Mouse (Mus musculus): Measurements from ENCODE around the gene Stom.

Stom gene

DNA sequence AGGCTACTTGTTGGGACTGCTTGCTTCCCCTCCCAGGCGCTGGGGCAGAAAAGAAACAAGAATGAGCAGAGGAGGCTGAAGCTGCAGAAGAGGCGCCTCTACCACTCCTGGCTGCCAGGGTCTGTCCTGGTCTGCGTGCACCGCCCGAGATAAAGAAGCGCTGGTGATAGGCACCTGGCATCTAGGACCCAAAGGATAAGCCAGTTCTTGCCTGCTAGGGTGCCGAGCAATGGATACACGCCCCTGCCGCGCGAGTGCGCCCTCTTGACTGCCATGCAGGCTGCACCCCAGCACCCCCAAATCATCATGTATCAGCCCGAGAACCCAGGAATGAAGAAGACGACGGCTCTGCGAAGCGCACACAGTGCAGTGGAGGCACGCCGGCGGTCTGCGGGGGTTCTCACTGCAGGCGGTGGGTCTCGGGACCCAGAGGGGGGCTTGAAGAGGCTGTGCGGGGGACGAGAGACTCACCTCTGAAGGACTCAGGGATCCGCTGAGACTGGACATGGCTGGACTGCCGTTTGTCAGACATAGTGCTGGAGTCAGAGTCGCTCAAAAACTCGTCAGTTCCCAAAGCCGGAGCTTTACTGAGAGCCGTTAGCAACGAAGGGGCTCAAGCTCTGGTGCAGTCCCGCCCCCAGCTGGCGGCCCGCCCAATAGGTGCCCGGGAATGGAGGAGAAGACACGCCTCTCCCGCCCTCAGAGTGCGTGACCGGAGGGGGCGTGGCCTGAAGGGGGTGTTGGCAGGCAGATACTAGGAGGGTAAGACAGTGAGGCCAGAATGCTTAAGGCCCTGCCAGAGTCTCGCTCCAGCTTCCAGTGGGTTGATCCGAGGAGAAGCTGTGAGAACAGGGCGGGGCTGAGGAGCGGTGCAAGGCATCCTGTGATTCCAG is at the start of gene Stom:
Gene Stom, minus strand, starts transcription at position 589 of the 893 bp plus-strand sequence.
- DNase-seq = peak; percentile 100

DNA sequence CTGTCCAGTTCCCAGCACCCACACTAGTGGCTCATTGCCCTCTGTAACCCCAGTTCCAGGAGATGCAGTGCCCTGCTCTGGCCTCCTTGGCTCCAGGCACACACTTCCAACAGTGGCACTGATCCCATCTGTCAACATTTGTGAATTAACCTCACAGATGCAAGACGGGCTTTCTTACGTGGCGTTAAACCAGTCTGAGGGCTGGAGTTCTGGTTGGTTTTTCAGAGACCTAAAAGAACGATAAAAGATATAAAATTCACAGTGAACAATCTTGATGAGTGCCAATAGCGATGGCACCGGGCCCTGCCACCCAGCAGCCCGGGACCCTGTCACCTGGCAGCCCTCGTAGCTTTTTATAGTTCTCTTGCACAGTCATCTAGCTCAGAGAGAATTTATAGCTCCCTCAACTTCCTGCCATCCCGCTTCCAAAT is 48.7 kb upstream of the Stom start:
- no peak for DNase-seq

DNA sequence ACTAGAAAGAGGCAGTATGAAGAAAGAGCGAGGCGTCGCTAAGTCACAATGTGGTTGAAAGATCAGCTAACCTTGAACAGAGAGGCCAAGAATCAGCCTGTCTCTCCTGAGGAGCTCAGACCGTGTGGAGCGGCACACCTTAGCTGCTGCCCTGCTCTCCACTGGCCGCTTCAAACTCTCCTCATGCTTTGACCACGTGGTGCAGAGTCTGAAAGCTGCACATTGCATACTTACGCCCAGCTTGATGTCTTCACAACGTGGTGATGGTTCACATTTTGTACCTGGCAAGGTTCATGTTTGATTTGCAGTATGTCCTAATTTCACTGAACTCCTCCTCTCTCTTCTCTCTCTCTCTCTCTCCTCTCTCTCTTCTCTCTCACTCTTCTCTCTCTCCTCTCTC is 42.5 kb upstream of the Stom start:
- DNase-seq = no peak

DNA sequence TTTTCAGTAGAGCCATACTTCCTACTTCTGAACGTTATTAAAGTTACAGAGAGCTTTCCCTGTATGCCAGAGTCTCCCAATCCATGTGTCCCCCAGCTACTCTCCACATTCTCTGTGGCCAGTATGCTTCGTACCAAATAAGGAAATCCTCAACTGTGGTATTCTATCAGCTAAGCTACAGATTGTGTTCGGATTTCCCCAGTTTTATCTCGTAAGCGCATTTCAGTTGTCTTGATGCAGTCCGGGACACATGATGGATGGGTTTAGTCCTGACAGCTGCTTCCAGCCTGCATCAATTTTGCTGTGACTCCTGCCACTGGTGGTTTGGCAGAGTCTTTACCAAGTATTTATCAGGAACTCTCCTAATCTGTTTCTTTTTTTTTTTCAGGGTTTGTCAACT is 40.8 kb upstream of the Stom start:
- DNase-seq = peak in 1 of 2 experiments; percentile 13

DNA sequence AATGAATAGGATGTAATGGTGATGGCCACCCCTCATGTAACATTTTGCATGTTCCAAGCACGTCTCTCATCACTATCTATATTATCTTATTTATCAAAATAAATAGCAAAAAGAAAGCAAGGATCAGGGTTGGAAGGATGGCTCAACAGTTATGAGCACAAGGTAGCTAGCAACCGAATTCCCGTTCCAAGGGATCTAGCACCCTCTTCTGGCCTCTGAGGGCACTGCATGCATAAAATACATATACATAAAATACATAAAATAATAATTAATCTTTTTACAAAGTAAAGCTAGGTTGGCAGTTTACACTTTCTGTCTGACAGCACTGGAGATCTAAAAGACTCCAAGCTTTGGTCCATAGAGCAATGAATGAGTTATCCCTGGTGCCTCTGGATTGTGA is 36.2 kb upstream of the Stom start:
- DNase-seq = peak; percentile 62 to 63

DNA sequence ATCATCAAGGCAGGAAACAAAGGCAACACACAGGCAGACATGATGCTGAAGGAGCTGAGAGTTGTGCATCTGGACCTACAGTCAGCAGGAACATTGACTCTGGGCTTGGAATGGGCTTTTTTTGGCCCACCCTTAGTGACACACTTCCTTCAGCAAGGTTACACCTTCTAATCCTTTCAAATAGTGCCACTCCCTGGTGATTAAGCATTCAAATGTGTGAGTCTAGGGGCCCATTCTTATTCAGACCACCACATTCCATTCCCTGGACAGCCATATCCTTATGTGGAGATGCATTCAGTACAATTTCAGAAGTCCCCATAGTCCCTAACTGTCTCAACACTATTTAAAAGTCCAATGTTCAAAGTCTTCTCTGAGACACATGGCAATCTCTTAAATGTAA is 33.9 kb upstream of the Stom start:
- DNase-seq = no peak

DNA sequence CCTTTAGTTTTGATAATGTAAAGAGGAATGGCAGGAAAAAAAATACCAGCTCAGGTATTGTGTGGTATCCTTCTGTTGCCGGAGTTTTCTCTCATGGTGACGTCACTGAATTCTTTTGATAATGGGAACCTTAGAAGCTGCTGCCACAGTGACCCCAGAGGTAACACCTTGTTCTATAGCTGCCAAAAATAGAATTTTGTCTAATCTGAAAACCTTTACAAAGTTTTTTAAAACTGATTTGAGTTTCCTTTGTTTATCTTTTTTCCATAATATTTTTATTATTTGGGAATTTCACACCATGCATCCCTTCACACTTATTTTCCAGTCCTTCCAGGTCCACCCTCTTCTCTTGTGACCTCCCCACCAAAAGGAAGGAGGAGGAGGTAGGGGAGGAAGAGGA is 30.9 kb upstream of the Stom start, which contains the start of gene 4930568D16Rik:
Gene 4930568D16Rik, minus strand, starts transcription at position 101 of the 400 bp plus-strand sequence.
- DNase-seq = no peak

DNA sequence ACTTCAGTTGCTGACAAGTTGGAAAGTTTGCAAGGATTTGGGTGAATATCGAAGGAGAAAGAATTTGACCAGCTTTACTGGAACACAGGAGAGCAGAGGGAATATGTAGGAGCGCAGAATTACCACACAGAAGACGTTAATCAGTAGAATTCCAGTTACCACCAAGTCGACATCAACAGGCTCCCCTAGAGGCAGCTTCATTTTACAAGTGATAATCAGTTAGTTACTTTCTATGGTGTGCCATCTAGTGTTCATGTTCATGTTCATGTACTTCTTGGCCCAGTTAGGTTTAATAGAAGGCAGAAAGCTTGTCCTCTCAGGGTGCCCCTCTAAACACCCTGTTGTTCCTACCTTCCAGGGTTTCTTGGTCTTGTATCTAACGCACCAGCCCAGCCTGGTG is 12.4 kb upstream of the Stom start:
- no peak for DNase-seq

DNA sequence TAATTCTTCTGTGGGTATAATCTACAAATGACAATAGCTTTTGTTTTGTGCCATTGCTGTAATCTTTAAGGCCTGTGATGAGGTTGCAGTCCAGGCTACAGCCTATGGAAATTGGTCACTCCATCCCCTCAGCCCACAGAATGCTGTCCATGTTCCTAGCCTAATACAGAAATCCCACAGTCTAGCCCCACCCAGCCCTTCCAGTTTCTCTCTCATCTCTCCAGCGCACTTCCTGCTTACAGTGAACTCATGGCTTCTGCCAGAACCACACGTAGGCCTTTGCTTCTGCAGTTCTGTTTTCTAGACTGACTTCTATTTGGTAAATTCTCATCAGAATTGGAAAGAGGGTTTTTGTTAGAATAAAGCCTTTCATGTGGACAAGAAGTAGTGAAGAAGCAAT is 9.2 kb upstream of the Stom start:
- no peak for DNase-seq

DNA sequence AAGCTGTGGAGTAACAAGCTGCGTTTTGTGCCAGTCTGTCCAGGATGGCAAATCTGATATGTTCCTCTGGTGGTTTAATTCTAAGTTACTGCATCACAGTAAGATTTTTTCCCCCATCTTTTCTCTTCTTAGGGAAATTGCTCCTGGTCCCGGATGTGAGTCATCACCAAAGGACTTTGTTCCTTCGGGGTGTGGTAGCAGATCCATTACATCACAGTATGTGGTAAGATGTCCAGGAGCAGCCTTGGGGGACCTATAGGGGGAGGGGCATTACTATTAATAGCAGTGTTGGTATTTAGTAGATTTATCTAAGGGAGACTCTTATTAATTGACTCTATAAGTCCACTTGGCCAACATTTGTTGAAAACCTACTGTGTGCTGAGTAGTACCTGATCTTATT is 5.8 kb upstream of the Stom start:
- no peak for DNase-seq

DNA sequence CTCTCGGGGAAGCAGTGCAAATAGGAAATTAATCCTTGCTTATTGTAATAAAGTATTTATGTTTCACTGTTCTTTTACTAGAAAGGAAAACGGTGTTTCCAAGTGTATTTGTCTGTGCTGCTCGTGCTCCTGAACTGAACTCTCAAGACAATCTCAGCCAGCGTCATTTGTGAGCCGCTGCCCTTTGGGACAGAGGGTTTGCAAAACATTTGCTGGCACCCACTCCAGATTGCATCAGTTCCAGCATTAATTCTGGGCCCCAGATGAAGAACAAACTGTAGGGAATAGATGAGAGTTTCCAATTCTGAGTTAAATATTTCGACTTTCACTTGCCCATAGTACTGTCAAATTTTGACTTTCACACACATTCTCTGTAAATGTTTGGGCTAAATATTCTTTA is 1.9 kb upstream of the Stom start:
- DNase-seq = peak in 1 of 2 experiments; percentile 22

DNA sequence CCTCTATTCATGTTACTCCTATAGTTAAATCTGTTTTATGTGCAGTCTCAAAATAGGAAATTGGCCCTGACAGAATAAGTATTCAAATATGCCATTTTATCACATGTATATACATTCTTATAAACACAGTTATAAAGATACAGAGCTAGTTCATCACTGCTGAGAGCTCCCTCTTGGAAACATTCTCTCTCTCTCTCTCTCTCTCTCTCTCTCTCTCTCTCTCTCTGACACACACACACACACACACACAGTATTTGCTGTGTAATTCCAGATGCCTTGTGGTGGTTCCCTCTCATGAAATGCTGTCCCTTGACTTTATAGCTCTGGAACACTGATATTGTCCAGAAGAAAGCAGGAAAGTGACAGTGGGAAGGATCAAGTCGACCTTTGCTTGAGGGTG is 1.3 kb upstream of the Stom start:
- no peak for DNase-seq

DNA sequence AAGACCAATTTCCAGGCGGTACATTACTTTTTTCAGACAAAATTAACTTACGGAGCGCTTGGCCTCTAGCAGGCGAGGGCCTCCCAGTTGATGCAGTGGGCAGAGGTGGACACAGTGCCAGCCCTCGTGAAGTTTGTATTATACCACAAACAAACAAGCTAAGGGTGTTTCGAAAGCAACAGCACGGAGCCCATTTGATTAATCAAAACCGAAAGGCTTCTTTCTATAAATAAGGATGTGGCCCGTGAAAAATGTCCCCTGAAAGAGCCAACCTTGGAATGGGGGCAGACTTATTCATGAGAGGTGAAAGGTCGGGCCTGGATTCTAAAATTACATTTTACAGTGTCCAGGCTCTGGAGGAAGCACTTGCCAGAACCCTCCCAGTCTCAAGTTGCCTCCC is 643 bp upstream of the Stom start:
- DNase-seq = no peak

DNA sequence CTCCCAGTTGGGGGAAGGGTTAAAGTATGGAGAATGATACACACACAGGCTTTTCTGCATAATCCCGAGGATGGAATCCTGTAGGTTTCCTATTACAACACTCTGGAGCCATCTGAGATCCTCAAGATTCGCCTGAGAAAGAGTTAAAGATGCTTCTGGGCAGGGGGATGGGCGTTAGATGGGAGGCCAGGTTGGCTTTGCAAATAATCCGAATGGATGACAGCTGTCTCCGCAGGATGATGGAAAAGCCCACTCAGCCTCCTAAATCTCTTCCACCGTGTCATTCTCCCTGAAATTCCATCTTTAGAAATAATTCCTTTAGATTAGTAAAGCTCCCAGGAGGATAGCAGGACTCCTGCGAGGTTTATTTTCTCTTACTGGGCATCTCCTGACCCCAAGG is 1.2 kb downstream of the Stom start:
- no peak for DNase-seq

DNA sequence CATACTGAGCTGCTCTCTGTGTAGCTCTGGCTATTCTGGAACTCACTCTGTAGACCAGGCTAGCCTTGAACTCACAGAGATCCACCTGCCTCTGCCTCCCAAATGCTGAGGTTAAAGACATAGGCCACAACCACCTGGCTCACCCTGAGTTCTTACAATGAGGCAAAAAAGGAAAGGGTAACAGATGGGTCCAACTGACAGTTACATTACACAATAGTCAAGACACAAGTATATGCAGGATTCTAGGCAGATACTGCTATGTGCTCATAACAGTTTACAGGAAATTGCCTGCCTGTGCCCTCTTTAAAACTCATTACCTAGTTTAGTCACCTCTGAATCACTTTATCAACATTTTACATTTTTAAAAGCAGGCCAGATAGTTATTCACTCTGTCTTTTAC is 3.1 kb downstream of the Stom start:
- no peak for DNase-seq

DNA sequence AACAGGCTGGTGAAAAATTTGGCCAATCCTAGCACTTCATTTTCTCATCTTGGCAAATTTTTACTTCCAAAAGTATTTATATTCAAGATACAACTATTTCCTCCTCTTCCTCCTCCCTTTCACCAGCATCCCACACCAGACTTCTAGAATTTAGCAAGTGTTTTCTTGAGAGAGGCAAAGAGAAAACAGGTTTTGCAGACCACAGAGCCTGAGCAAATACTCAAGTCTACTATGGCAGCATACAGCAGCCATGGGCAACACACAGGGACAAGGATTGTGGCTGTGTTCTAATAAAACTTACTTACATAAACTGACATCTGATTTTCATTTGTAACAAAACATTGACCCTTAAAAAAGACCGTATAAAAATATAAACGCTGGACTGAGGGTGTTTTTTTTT is 5.6 kb downstream of the Stom start:
- DNase-seq = no peak

DNA sequence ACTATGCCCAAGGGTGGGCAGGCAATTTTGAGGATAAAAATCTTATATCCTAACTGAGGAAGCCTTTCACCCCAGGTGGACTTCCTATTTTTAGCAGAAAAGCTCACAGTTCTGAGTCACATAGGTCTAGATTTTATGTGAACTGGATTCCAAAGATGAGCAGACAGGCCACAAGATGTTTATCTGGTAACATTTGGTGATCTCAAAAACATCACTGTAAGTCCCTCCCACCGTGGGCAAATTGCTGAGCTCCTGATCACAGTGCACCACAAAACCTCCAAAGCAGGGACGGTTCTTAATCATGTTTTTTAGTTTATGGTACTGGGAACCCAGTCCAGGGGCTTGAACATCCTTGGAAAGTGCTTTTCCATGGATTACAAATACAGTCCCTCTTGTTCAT is 7.7 kb downstream of the Stom start:
- DNase-seq = no peak

DNA sequence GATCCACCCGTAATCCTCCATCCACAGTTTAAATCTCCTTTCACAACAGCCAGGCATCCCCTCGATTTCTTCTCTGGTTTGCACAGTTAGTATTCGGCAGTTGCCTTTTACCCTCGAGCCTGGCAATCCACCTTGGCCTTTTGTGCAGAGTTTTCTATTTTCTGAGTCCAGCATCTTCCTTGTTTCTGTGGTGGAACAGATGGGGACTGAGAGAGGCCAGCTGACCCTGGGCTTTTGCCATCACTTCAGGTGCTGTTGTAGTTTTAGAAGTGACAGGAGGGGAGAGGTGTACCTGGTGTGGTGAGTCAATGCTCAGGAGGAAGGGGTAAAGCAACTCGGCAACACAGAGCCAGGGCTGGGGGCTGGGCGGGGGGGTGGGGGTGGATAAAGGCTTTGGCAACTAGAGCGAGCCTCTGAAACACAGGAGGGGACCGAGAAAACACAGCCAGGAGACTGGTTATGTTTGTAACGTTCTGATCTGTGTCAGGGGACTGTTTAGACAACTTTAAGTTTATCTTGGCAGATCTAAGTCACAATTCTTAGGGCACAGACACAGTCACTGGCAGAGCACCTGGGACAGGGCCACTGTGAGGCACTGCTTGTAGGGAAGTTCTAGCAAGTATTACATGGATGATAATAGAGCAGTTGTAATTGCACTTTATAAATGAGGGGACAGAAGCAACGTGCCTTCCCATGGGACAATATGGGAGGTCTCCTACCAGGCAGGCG is 8.5 kb downstream of the Stom start:
- DNase-seq = no peak

DNA sequence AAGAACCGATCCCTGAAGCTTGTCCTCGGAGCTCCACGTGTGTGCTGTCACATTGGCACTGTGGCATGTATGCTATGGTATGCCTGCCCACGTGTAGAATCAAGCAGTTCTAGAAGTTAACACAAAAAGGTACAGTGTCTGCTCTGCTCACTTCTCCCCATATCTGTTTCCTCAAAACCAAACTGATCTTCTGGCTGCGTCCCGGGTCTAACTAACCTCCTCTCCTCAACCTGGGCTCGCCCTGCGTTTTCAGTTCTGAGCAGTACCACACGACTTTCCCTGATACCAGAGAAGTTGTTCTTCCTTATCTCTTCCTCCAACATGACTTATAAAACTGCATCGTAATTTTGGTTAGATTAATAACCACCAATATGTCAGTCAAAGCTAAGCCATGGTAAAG is 9.2 kb downstream of the Stom start:
- no peak for DNase-seq

DNA sequence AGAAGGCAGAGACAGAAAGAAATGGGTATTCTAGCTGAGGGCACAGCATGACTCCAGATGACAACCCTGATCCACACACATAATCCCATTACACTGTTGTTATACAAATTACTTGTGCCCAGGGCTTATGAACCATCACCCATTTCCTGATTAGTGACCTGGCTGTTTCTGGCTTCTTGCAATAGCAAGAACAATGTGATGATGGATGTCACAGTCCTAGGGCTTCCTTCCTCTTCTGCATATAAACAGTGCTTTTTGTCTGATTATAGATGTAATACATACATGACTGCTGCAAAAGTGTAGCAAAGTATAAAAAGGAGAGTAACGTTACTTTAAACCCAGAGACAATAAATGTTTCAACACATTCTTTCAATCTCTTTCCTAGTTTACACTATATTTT is 9.8 kb downstream of the Stom start:
- no peak for DNase-seq

DNA sequence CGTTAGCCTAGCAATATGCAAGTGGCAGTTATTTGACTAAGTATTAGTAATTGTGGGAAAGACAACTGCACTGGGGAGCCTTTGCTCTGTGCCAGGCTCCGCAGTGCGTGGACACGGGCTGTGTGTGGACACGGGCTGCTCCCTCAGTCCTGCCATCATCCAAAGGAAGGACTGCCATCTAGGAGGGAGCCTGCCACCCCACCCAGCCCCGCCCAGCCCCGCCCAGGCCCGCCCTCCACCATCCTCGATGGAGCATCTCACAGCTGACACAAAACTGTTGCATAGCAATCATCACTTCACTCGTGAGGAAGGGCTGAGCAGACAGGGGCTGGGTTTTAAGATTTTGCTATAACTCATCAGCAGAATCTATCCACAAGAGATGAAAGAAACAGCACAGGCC is 10.8 kb downstream of the Stom start:
- no peak for DNase-seq

DNA sequence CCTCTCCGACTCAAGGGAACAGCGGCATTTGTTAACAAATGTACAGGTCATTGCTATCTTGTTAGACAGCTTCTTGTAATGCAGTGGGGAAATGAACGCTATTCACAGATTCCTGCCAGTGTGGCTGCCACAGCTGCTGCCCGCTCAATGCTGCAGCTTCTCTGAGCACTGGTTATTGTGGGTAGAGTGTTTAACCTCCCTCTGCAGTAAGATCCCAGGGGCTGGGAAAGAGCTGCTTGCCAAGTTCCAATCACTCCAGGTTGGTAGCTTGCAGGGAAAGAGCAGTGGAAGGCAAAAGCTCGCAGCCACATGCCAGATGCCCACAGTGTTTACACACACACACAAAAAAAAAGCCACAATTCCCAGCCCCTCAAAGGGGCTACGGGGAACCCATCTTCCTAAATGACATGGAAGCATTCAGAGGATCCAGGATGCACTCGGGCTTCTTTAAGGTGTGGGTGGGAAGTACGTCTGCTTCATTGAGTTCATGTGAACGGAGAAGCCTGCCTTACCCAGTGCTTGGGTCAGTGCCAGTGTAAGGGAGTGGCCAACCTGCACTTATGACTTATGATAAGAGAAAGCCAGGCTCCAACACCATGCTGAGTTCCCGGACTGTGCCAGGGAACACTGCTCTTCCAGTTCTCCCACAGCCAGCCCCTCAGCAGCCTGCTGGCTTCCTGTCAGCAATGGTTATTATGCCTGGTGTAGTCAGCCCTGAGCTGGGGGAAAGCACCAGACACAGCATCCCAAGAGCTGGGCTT is 14.2 kb downstream of the Stom start:
- DNase-seq = peak; percentile 33 to 43

DNA sequence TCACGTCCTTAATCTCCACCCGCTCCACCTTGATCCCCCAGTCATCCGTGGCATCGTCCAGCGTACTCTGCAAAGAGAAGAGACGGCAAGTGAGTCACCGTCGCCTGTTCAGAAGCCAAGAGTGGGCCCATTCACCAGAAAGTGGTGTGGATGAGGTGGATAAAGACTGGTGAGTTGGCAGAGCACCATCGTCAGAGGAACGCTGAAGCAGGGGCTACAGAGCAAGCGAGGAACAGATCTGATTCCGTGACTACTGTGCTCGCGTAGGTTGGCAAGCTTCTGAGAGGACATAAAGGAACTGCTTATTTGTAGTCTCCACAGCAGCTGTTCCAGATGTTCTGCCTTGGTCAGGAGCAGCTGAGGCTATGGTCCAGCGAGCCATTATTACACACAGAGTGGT is 16.4 kb downstream of the Stom start:
- DNase-seq = no peak
